Mouse (Mus musculus) kidney, embryonic 15.5 days (tissue): ENCODE measurements around the gene Os9. TPM values are rescaled to one million over a fixed set of nuclear protein-coding genes. Genes with fewer than 3 reads are reported as not detected.
"Not testable (repeated sequence)": the region's sequence is repeated elsewhere in the genome, so short reads cannot be mapped to it uniquely, and the experiment has no call there.

Source experiments
- ATAC-seq: fragments of 200-750 bp; cut with Nextera tagmentation; replicated peaks from 2 replicates; pipeline ENCODE4 v1.8.0; 2017; ENCODE audit warnings: moderate TSS enrichment; ENCODE audit not compliant: low FRiP score
- H3K27ac ChIP-seq: fragments of 300-500 bp; sonication (generic); 2 replicates; pipeline ENCODE4 v1.5.1; 2015; ENCODE audit warnings: mild to moderate bottlenecking, inconsistent platforms
- H3K27me3 ChIP-seq: fragments of 300-500 bp; sonication (generic); 2 replicates; pipeline ENCODE4 v1.6.1; 2015; ENCODE audit warnings: inconsistent platforms
- H3K36me3 ChIP-seq: fragments of 300-500 bp; sonication (generic); 2 replicates; pipeline ENCODE4 v1.6.1; 2015; ENCODE audit warnings: inconsistent platforms
- H3K4me1 ChIP-seq: fragments of 300-500 bp; sonication (generic); 2 replicates; pipeline ENCODE4 v1.6.1; 2015; ENCODE audit warnings: inconsistent platforms
- H3K4me2 ChIP-seq: fragments of 300-500 bp; sonication (generic); 2 replicates; pipeline ENCODE4 v1.6.1; 2015; ENCODE audit warnings: moderate library complexity, mild to moderate bottlenecking, inconsistent platforms
- H3K4me3 ChIP-seq: fragments of 300-500 bp; sonication (generic); replicated peaks from 2 replicates; pipeline ENCODE4 v1.5.1; 2015; ENCODE audit warnings: mild to moderate bottlenecking, inconsistent platforms
- H3K9ac ChIP-seq: fragments of 300-500 bp; sonication (generic); 2 replicates; pipeline ENCODE4 v1.6.1; 2015; ENCODE audit warnings: mild to moderate bottlenecking, inconsistent platforms
- H3K9me3 ChIP-seq: fragments of 300-500 bp; sonication (generic); replicated peaks from 2 replicates; pipeline ENCODE4 v1.6.1; 2016; ENCODE audit warnings: inconsistent platforms
- WGBS: fragments of 180-500 bp; shearing (Covaris S2); methylation state at CpG from one replicate; pipeline ENCODE4 v1.1.7; 2015; ENCODE audit warnings: mixed read lengths; 5-methylcytosine and 5-hydroxymethylcytosine counted together
- polyA plus RNA-seq: library from polyadenylated mRNA; unstranded; fragments of >200 nt; fragmentation: Nextera tagmentation; extraction: Ambion mirVana; gene quantifications from 2 replicates; pipeline ENCODE4 v1.2.1, GENCODE M21; 2015

The Os9 gene
- polyA plus RNA-seq, 1 experiment from 2014 or later, result 94.0 TPM

DNA sequence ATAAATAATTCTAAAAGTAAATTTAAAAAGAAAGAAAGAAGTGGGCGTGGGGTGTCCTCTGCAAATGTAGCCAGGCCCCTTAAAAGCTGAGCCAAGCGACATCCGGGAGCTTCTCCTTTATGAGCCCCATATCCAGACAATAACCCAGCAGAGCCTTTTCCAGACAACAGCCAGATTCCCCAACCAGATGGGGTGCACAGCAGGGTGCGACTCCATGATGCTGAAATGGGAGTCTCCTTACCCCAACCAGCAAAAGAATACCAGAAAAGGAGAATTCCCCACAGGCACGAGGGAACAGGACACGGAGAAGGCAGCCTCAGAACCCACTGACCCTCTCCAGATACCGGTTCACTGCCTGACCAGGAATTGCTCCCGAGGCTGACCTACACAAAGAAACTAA lies 22.3 kb upstream of the Os9 start:
- 84% methylated on average over 8 of the region's 8 CpGs for WGBS
- H3K9me3 ChIP-seq, result no peaks in the 10 kb centered on the region

DNA sequence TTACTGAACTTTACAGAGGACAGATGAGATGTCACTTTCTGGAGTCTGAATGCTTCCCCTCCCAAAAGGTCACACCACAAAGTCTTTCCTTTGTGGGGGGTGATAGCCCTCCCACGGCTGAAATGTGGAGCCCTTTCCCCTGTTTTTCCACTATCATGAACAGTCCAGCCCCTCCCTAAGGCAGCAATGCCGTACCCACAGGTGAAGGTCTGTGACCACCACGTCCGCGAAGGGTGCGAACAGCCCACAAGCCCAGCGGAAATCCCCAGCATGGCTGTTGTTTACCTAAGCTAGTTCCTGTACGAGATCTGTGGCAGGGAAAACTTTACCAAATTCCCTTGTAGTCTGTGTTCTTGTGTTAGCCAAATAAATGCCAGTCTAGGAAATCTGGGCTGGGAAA lies 20.6 kb upstream of the Os9 start:
- H3K4me1 ChIP-seq, result no peaks in the 10 kb centered on the region
- 59% methylated on average over 8 of the region's 8 CpGs for WGBS
- H3K4me3 ChIP-seq, result no peak overlapping the region
- no peak overlapping the region for H3K4me2 ChIP-seq
- no peaks in the 10 kb centered on the region for H3K36me3 ChIP-seq
- H3K27ac ChIP-seq, result no peak overlapping the region
- H3K9ac ChIP-seq, result no peak overlapping the region
- ATAC-seq, result no peak
- no peaks in the 10 kb centered on the region for H3K27me3 ChIP-seq
- H3K9me3 ChIP-seq, result no peaks in the 10 kb centered on the region

More for the DNA sequence above, 22.3 kb upstream of the Os9 start:
- Histone ChIP-seq H3K9ac (no peak overlapping the region), H3K4me3 (no peak overlapping the region), H3K36me3 (no peaks in the 10 kb centered on the region), H3K27me3 (no peaks in the 10 kb centered on the region), H3K4me2 (no peak overlapping the region), H3K27ac (no peak overlapping the region), H3K4me1 (peaks cover 5% of the 10 kb centered on the region; the same call in 1 of the 2 replicates)
- no peak for ATAC-seq

DNA sequence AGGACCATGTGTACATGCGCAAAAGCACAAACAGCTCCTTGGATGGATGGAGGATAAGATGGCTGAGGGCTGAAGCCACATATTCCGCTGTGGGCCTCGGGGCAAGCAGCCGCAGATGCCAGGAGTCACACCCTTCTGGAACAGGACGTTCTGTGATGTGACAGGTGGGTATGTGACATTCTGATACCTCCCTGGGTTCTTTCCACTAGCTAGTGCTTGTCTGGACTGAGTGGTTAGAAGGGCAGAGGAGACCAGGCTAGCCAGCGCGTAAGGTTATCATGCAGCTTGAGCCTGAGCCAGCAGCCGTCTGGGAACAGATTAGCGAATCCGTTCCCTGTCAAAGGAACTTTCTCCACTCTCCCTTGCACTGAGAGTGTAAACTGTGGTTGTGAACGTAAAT lies 20.0 kb upstream of the Os9 start:
- whole genome bisulfite sequencing, result 75% methylated on average over 11 of the region's 11 CpGs
- Histone ChIP-seq H3K4me2 (no peak overlapping the region), H3K27me3 (no peaks in the 10 kb centered on the region), H3K4me1 (no peaks in the 10 kb centered on the region), H3K9ac (no peak overlapping the region), H3K36me3 (no peaks in the 10 kb centered on the region), H3K27ac (no peak overlapping the region), H3K4me3 (no peak overlapping the region), H3K9me3 (no peaks in the 10 kb centered on the region)
- ATAC-seq, result no peak

DNA sequence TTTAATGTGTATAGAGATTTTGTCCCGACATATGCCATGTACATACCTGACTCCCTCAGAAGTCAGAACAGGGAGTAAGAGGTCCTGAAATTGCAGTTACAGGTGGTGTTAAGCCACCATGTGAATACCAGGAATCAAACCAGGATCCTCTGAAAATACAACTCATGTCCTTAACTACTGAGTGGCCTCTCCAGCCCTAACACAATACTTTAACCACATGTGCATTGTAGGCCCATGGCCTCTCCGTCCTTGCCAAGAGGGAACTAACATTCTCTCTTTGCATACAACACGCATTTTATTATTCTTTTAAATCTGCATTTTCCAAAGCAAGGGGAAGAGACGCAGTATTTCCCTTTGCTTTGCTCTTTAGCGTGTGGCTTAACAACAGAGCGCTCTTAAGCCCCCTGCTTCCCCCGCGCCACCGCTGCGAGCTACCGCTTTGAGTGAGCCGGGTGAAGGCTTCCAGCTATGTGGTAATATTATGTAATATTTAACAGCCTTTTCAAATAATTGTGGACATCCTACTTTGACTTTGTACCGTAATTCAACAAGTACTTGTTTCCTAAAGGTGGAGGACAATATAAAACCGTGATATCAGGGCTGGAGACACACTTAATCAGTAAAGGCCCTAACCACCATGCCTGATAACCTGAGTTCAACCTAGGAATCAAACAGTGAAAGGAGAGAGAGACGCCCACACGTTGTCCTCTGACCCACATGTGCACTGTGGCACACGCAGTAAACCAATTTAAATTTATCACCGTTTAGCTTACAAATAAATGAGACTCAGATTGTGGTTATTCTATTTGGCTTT lies 17.6 kb upstream of the Os9 start:
- no peak for ATAC-seq
- Histone ChIP-seq H3K27ac (no peak overlapping the region), H3K4me1 (no peaks in the 10 kb centered on the region), H3K4me2 (no peak overlapping the region), H3K27me3 (no peaks in the 10 kb centered on the region), H3K9ac (no peak overlapping the region), H3K9me3 (no peaks in the 10 kb centered on the region), H3K4me3 (no peak overlapping the region), H3K36me3 (no peaks in the 10 kb centered on the region)
- 81% methylated on average over 18 of the region's 18 CpGs for WGBS

DNA sequence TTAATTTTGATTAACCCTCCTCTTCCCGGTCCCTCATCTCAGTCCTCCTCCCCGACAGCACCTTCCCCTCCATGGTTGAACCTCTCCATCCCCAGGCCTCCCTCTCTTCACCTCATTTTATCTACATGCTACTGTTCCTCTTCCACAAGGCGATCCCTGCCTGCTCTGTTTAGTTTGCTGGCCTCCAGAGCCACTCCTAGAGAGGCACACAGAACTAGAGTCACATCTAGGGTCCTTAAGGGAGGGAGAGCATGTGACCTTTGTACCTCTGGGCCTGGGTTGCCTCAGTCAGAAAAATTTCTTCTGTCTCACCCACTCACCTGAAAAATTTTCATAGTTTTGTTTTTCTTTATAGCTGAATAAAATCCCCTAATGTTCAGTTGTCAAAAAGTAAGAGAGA lies 17.0 kb upstream of the Os9 start:
- Histone ChIP-seq H3K36me3 (no peaks in the 10 kb centered on the region), H3K9ac (no peak overlapping the region), H3K27me3 (no peaks in the 10 kb centered on the region), H3K27ac (no peak overlapping the region), H3K4me3 (no peak overlapping the region), H3K4me1 (no peaks in the 10 kb centered on the region), H3K9me3 (no peaks in the 10 kb centered on the region), H3K4me2 (no peak overlapping the region)
- WGBS, result 81% methylated on average over 3 of the region's 3 CpGs
- no peak for ATAC-seq

DNA sequence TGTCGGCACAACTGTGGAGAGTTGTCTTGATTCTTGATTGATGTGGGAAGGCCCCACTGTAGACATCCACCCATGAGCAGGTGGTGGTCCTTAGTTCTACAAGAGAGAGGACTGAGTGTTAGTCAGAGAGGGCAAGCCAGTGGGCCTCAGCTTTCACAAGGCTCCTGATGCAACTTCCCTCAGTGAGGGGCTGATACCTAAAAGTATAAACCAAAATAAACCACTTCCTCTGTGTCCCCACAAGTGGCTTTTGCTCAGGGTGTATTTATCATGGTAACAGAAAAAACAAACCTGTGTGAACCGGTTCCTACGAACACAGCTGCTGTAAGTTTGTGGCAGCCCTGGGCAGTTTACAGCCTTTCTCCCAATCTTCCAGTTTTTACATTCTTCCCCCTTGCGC lies 15.6 kb upstream of the Os9 start:
- no peak for ATAC-seq
- Histone ChIP-seq H3K9me3 (no peaks in the 10 kb centered on the region), H3K9ac (no peak overlapping the region), H3K27me3 (no peaks in the 10 kb centered on the region), H3K36me3 (no peaks in the 10 kb centered on the region), H3K4me1 (no peaks in the 10 kb centered on the region), H3K4me2 (no peak overlapping the region), H3K27ac (no peak overlapping the region), H3K4me3 (no peak overlapping the region)
- WGBS, result 84% methylated on average over 4 of the region's 4 CpGs

DNA sequence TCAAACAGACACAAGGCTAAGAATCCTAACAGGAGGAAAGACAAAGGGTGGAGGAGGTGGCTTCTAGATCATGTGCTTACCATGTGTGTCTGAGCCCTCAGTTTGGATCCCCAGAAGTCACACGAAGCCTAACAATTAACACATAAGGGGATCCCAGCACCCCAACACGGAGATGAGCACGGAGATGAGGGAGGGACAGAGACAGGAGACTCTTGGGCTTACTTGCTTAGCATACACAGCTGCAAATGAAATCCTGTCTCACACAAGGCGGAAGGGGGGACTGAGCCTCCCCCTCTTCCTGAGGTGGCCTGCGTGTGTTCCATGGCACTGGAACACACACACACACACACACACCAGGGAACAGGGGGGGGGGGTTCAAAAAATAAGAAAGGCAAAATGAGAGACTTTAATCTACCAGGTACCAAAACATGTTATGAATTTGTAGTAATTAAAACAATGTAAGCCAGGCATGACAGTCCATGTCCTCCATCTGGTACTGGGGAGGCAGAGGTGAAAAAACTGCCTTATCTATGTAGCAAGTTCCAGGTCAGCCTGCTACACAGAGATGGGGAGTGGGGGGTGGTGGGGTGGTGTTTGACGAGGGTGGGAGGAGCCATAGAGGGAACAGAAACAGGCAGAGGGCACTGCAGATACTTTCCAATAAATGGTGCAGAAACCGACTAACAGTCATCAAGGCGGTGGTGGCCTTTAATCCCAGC lies 14.3 kb upstream of the Os9 start:
- H3K27ac ChIP-seq, result no peak overlapping the region
- no peaks in the 10 kb centered on the region for H3K9me3 ChIP-seq
- 59% methylated on average over 8 of the region's 8 CpGs for WGBS
- H3K4me2 ChIP-seq, result no peak overlapping the region
- no peak overlapping the region for H3K4me3 ChIP-seq
- no peak overlapping the region for H3K9ac ChIP-seq
- H3K36me3 ChIP-seq, result no peaks in the 10 kb centered on the region
- ATAC-seq, result no peak
- no peaks in the 10 kb centered on the region for H3K4me1 ChIP-seq
- no peaks in the 10 kb centered on the region for H3K27me3 ChIP-seq

DNA sequence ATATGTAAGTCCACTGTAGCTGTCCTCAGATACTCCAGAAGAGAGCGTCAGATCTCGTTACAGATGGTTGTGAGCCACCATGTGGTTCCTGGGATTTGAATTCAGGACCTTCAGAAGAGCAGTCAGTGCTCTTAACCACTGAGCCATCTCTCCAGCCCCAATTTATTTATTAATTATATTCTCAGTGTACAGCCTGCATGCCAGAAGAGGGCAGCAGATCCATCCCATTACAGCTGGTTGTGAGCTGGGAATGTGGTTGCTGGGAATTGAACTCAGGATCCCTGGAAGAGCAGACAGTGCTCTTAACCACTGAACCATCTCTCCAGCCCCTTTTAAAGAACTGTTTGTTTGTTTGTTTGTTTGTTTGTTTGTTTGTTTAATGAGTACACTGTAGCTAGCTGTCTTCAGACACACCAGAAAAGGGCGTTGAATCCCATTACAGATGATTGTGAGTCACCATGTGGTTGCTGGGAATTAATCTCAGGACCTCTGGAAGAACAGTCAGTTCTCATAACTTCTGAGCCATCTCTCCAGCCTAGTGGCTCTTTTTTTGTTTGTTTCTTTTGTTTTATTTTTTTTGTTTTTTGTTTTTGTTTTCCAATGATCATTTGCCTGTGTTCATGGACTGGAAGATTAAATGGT lies 13.6 kb upstream of the Os9 start:
- not testable (repeated sequence) for ATAC-seq, H3K27ac ChIP-seq, H3K4me1 ChIP-seq, H3K27me3 ChIP-seq, H3K9ac ChIP-seq, H3K4me3 ChIP-seq, H3K9me3 ChIP-seq, H3K4me2 ChIP-seq, H3K36me3 ChIP-seq
- WGBS, result 84% methylated on average over 3 of the region's 3 CpGs

DNA sequence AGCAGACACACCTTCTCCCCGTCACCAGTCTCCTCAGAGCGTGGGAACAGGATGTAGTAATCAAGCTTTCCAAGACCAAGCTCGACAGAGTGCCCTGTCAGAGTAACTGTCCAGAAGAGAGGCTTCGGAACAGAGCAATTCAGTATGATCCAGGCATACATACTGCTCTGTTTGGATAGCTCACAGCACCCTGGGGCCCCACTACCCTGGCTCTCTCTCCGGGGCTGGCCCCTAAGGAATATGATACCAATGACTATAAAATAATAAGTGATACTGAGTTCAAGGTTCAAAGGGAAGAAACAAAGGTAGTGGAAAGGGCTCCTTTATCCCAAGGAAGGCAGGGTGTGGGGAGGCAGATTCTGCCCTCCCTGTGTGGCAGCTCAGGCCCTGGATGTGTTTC lies 11.5 kb upstream of the Os9 start:
- no peak for ATAC-seq
- no peaks in the 10 kb centered on the region for H3K4me1 ChIP-seq
- H3K27me3 ChIP-seq, result no peaks in the 10 kb centered on the region
- H3K4me3 ChIP-seq, result no peak overlapping the region
- no peak overlapping the region for H3K4me2 ChIP-seq
- H3K36me3 ChIP-seq, result no peaks in the 10 kb centered on the region
- 52% methylated on average over 5 of the region's 5 CpGs for WGBS
- H3K9ac ChIP-seq, result no peak overlapping the region
- no peak overlapping the region for H3K27ac ChIP-seq
- no peaks in the 10 kb centered on the region for H3K9me3 ChIP-seq

DNA sequence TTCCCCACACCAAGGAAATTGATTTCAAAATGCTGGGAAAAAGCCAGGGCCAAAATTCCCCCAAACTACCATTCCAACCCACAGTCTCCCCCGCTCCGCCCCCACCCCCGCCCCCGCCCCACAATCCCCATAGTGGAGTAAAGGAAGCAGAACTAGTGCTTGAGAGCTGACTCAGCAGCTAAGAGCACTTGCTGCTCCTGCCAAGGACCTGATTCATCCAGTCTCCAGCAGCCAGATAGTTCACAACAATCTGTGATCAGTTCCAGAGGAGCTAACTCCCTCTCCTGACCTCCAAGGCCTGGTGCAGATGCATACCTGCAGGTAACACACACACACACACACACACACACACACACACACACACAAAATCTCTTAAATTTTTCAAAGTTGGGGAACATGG lies 8.5 kb upstream of the Os9 start:
- H3K4me1 ChIP-seq, result no peaks in the 10 kb centered on the region
- ATAC-seq, result no peak
- H3K27ac ChIP-seq, result no peak overlapping the region
- H3K9me3 ChIP-seq, result no peaks in the 10 kb centered on the region
- H3K36me3 ChIP-seq, result no peaks in the 10 kb centered on the region
- H3K4me3 ChIP-seq, result no peak overlapping the region
- no peak overlapping the region for H3K9ac ChIP-seq
- H3K27me3 ChIP-seq, result no peaks in the 10 kb centered on the region
- no peak overlapping the region for H3K4me2 ChIP-seq
- 67% methylated on average over 4 of the region's 4 CpGs for WGBS

DNA sequence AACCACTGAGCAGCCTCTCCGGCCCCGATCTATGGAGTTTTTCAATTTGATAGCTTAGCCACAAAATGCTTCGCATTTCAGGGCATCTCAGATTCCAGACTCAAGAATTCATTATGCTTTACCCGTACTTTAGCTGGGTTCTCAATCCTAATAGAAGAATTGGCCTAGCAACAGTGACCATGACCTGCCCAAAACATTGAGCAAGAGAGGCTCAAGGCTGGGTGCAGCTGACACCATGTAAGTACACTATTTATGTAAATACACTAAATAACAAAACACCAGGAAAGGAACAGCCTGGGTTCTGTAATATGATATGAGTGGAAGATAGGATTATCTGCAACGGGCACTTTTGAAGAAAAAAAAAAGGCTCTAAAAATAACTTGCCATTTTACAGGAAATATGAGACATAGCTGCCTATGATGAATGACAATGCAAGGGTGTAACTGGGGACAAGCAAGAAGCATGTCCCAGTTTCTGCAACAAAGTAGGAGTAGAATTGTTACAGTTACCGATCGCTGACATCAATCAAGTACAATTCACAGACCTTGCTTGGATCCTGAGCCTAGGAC lies 6.9 kb upstream of the Os9 start:
- 69% methylated on average over 7 of the region's 7 CpGs for WGBS
- H3K27me3 ChIP-seq, result no peaks in the 10 kb centered on the region

DNA sequence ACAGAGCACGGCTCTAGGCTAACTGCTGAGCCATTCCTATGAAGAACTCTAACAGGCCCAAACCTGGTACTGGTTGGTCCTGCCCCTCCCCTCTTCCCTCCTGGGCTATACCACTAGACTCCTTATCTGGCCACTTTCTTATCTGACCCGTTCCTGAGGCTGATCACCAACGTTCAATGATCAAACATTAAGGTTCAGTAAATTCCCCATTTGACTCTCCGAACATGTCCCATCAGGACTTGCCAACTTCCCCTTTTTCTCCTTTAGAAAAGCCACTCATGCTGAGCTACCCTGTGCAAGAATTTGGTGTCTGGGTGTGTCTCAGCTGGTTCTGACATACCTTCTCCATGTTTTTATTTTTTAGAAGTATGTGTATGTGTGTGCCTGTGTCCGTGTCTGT lies 5.6 kb upstream of the Os9 start:
- Histone ChIP-seq H3K4me2 (no peak overlapping the region), H3K4me3 (no peak overlapping the region), H3K9me3 (no peaks in the 10 kb centered on the region), H3K36me3 (no peaks in the 10 kb centered on the region), H3K4me1 (peaks cover 11% of the 10 kb centered on the region), H3K27me3 (no peaks in the 10 kb centered on the region), H3K9ac (no peak overlapping the region), H3K27ac (no peak overlapping the region)
- 79% methylated on average over 5 of the region's 5 CpGs for WGBS
- ATAC-seq, result no peak

More for the DNA sequence above, 6.9 kb upstream of the Os9 start:
- Histone ChIP-seq H3K4me3 (no peak overlapping the region), H3K9me3 (no peaks in the 10 kb centered on the region), H3K36me3 (no peaks in the 10 kb centered on the region), H3K27ac (no peak overlapping the region), H3K9ac (no peak overlapping the region), H3K4me2 (no peak overlapping the region), H3K4me1 (peaks cover 7% of the 10 kb centered on the region)
- ATAC-seq, result no peak
